Mouse (Mus musculus) B cell, adult 62 days (primary cell): ENCODE data around the gene Mmp7. TPM values are rescaled to one million over a fixed set of nuclear protein-coding genes. Genes with fewer than 3 reads are reported as not detected.

Experiments
- total RNA-seq: library from RNA; stranded (reverse); gene quantifications from 4 replicates; pipeline ENCODE4 v1.2.4, GENCODE M21; 2023

The Mmp7 gene
- total RNA-seq, result not detected in 4 replicates

GRCm38 (mm10) chr9:7691790-7692189, at the start of gene Mmp7:
Gene Mmp7, plus strand, starts transcription at chr9:7692090.

Other genes with a start within 250 kb of the Mmp7 start
- not detected in 4 replicates for gene Mmp3, start 246.3 kb upstream of the Mmp7 start, total RNA-seq
- gene Mmp10, start 189.7 kb upstream of the Mmp7 start, total RNA-seq, result not detected in 4 replicates
- gene Mmp8, start 133.6 kb upstream of the Mmp7 start, total RNA-seq, result 0.22 to 0.40 TPM in 2 of 4 replicates, not detected in the others
- gene Mmp27, start 120.7 kb upstream of the Mmp7 start, total RNA-seq, result not detected in 4 replicates
- not detected in 4 replicates for gene Mmp20, start 63.9 kb upstream of the Mmp7 start, total RNA-seq
- gene Tmem123, start 72.0 kb downstream of the Mmp7 start, total RNA-seq, result 230 to 242 TPM (median 236 TPM) in 4 replicates
- gene Birc2, start 145.0 kb downstream of the Mmp7 start, total RNA-seq, result 122 to 145 TPM (median 137 TPM) in 4 replicates
- gene Birc3, start 181.1 kb downstream of the Mmp7 start, total RNA-seq, result 684 to 739 TPM (median 707 TPM) in 4 replicates